Mouse (Mus musculus) thymus, postnatal 10 days (tissue): Measurements from ENCODE around the gene Tpst2.

Experiments
- DNase-seq, 2 experiments: peaks; one replicate each; pipeline ENCODE4 v3.0.0; 2021; ENCODE audit warnings: low spot score in 2 of 2

The Tpst2 gene

DNA sequence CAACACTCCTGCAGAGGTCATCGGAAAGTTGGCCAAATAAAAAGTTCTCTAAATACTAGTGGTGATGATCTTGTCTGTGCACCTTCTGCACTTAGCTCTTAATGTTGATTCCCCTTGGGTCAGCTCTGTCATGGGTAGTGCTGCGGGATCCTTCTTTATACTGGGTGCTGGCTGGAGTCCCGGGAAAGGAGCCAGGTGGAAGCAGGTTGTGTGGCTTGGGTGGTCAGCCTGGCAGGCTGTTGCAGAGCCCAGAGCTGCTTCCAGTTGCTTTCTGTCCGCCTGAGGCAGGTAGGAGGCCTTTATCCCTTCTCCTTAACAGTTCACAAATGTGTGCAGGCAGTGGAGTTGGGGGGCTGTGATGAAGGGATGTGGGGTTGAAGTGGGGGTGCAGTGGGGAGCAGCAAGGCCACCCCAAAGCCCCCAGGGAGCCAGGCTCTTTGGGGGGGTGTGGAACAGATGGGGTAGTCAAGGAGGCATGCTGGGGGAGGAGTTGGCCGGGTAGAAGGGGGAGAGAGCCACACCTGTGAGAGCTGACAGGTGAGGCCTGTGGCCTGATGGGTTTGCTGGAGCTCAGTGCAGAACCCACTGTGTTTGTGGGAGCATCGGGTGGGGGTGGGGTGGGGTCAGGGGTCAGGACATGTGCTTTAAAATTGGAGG, 5.8 kb downstream of the Tpst2 start:
- DNase-seq, result no peak

DNA sequence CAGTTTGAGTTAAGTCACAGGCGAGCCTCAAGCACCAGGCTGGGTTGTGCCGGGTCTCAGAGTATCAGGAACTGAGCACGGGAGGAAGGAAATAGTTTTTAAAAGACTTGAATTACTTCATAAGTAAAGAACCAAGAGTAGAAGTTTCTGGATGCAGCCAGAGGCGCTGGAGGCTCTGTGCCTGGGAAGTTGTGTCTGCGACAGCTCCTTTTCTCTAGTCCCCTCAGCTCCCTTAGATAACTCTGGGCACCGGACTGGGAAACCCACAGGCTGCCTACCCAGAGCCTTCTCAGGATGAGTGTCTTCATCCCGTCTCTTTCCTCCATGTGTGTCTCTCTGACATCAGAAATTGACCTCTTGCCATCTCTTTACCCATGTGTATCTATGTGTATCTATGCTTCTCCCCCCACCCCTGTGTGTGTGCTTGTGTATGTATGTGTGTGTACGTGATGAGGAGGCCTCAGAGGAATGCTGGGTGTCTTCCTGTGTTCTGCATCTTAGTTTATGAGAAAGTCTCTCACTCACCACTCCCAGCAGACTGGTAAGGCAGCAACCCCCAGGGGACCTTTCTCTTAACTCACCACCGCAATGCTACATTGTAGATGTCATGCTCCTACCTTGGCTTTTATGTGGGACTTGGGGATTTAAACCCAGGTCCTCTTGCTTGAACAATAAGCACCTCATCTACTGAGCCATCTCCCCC, 6.4 kb downstream of the Tpst2 start:
- no peak for DNase-seq

DNA sequence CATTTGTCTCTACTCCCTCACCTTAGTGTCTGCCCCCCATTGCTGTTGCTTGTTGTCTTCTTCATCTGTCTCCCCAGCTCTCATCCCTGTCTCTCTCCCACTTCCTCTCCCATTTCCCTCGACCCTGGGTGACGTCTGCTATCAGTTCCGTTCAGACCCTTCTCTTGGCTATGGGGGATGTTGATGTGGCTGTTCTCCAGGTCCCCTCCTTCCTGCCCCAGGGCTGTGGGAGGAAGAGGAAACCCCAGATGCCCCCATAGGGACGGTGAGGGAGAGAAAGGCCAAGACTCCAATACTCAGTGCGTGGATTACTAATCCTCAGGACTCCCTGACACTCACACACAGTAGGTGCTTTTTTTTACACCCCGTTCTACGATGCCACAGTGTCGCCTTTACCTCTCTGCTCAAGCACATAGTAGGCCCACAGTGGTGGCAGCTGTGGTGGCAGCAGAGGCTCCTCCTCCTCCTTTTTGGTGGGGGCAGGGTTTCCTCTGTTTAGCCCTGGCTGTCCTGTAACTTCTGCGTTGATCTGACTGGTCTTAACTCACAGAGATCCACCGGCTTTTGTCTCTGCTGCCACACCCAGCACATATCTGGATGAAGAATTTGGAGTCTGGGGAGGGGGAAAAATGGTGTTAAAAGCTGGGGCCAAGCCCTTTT, 7.2 kb downstream of the Tpst2 start:
- no peak for DNase-seq

DNA sequence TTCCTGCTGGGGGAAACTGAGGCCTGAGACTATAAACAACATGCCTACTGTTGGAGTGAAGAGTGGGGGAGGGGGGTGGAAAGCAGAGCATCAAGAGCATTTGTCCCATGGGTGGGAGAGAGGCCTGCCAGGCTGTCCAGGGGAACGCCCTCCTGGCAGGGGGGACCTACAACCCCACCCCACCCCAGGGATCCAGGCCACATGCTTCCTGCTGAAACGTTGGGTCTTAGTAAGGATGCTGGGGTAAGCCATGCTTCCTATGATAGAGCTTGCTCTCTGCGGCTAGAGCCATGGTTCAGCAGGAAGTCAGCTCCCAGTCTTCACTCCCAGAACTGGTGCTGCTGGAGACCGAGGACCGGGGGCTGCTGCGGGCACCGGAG, 7.7 kb downstream of the Tpst2 start:
- DNase-seq, result no peak

DNA sequence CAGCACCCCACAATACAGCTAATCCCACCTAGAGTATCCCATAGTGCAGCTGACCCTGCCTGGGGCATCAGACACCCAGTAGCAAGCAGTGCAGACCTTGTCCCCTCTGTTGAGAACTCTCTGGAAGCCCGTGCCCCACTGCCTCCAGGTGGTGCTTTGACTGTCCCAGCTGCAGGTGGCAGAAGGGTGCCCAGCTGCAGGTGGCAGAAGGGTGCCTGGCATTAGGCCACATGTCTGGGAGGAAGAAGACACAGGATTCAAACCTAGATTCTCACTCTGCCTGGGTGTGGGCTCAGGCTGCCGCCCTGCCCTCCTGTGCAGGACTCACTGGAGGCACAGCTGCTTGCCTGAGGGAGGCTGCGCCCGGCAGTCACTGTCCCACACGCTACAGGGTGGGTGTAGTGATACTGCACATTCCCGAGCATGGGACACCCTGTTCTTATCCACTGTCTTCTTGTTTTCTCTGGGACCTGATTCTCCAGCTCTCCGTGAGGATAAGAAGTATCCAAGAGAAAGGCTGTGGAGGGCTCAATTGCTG, 9.1 kb downstream of the Tpst2 start:
- peak; percentile 49 to 53 for DNase-seq

DNA sequence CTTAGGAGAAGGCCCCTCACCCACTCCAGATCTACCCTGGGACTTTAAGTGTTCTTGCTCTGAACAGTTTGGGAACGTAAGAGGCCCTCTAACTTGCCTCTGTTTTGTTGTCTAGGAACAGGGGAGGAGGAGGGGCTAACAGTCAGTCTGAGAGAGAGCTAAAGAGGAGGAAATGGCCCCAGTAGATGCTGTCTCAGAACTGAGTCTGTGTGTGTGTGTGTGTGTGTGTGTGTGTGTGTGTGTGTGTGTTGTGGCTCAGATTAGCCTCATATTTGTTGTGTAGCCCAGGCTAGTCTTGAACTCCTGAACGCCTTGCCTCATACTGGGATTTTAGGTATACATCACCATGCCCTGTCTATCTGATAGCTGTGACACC, 10.1 kb downstream of the Tpst2 start:
- DNase-seq, result peak in 1 of 2 experiments; percentile 37

DNA sequence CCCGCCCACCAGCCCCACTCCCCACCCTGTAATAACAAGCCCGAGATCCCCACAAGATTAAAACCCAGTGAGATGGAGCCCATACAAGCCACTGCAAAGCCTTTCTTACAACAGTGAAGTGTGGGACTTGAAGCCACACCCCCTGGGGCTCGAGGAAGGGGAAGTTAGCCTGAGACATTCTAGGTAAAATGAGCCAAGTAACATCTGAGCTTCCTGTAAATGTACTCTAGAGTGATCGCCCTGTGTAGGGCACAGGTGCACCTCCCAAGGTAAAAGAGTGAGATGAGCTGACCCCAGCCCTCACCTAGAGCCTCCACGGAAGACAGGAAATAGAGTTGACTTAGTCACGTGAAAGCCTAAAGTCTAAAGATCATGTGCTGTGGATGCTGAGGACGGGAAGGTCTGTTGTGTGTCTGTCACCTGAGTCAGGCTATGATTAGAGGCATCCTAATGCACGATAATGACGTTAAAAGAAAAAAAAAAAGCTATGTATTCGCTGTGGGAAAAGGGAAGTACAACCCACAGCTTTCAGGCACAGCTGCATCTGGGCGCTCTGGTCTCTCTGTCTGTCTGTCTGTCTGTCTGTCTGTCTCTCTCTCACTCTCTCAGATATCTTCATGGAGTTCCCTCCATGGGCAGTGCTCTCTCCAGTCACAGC, 10.6 kb downstream of the Tpst2 start:
- DNase-seq, result no peak

DNA sequence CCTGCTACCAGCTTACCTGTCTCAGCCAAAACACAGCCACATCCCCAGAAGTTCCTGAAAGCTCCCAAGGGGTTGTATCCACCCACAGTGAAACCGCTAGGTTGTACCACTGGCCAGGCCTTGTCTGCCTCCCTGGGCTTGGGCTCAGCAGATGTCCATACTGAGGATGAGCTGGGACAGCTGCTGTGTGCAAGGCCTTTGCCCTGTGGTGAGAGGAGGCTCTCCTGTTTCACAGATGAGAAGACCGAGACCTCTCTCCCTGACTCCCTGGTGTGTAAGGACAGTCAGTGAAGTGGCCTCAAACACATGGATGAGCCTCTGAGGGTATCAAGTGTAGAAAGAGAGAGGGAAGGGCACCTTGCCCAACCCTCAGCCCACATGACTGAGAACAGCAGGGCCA, 11.2 kb downstream of the Tpst2 start:
- no peak for DNase-seq

DNA sequence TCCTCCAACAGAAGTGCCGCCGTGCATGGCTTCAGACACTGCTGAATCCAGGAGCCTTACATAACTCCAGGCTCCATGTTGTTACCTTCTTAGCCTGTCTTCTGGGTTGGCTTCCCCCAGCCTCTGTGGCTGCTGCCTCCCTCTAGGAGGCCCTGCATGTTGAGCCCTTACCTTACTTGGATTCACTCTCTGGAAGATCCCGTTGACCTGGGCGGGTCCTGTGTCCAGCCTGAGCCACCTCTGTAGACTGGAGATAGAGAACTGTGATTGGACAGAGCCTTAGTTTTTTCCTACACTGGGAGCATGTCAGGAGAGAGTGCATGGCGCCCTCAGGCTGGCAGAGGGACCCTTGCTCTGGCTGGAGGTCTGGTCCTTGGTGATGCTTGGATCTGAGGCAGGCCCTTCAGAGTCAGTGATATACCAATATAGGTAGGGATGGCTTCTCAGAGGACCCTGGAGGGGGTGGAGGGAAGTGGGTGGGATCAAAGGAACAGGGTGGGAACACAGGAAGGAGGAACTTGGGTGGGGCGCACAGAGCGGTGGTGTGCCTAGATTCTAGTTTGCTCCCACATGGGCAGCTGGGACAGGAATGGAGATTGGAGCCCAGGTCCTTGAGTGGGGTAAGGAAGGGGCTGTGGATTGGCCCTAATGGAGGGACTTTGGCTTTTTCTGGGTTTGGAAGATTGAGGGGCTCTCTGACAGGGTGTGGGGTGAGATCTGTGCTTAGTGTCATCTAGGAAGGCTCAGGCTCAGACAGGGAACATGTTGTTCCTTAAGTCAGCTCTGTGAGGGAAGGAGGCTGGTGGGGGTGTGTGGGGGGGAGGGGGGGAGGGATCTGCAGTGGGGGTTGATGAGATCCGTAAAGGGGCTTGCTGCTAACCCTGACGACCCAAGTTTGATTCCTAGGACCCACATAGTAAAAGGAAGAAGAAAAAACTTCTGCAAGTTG, 12.0 kb downstream of the Tpst2 start:
- no peak for DNase-seq

DNA sequence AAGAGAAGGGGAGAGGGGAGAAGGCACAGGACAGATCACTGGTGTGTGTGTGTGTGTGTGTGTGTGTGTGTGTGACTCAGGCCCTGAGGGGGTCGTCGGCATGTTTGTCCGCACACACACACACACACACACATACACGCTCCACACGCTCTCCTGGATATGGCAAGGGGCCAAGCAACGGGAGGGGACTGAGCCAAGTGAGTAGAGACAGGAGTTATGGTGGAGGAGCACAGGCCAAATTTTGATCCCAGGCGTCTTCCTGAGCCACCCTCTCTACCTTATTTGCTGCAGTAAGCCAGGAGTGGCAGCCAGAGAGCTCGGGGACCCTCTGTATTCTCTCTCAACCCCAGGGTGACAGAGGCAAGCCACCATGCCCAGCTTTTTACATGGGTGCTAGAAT, 12.7 kb downstream of the Tpst2 start:
- DNase-seq, result no peak

DNA sequence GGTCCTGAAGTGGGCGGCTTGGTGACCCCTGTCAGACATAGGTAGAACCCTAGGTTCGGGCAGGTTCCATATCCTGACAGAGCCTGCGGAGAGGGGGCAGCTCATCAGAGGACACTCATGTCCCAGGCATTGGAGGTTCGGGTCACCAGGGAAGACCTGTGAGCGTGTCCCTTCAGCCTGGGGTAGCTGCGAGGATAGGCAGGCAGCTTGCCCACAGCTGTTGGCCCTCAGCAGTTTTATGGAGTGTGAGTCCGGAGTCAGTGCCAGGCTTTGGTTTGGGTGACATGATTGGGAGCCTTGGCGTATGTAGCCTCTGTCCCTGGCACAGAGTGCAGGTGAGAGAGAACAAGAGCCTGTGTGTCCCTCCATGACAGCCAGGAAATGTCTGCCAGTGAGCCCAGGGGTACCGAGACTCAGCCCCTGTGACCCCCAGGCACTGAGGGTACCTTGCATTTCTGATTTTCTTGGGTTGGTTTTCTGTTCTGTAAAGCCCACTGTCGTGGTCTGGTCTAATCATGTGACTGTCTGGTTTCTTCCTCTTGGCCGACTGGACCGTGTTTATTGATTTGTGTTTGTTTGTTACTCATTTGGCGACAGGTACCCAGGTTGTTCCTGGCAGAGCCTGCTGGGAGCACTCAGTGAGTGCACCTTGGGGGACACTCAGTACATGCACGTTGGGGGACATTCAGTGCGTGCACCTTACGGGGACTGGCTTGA, 13.5 kb downstream of the Tpst2 start:
- DNase-seq, result no peak

DNA sequence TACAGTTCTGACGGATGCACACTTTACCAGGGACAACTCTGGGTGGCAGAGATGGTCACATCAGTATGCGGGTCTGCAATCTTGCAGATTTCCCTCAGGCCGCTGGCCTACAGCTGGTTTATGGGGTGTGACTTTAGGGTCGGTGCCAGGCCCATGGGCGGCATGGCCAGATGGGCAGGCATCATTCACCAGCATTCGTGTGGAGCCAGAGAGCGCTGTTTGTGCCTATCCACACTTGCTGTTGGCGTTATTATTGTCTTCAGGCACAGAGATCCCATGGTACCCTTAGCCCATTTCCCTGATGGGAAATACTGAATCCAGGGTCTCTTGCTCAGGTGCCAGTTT, 14.0 kb downstream of the Tpst2 start:
- no peak for DNase-seq

DNA sequence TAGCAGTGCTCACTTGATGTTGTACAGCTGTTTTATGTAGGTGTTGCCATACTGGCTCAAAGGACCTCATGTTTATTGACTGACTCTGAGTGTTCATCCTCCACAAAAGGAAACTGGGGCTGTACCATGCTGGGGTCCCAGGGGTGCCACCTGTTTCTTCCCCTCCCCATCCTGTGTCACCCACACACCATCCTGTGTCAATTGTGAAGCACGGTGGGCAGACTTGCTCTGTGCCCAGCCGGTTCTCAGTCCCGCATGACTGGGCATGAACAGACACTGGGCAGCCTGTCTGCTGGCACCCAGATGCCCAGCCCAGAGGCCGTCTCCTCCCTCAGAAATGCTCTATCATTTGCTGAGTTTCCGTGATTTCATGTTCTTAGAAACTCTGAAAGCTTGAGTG, 15.4 kb downstream of the Tpst2 start:
- DNase-seq, result peak in 1 of 2 experiments; percentile 31

DNA sequence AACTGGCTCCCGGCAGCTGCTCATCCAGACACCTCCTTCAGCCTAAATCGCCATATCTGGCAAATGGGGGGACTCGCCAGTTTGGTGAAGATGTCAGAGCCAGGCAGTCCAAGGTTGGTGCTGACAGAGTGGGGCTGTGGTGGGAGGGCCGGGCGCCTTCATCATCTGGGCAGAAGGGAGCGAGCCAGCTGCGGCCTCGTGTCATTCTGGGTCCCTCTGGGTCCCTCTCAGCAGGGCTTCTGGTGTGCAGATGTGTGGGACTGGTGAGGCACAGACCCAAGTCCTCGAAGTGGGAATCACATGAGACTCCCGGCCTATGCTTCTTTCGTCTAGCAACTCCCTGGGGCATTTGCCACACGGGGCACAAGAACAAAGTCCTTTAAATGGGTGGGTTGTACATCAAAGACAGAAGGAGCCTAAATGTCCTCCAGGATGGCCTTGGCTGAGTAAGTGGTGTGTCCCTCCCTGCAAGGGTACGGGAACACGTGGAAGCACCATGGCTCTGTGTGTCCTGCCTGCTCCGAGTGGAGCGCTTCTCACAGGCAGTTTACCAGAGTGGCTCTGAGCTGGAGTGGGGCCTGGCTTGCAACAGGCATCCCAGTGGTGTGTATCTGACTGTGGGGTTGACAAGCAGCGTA, 16.0 kb downstream of the Tpst2 start:
- no peak for DNase-seq

DNA sequence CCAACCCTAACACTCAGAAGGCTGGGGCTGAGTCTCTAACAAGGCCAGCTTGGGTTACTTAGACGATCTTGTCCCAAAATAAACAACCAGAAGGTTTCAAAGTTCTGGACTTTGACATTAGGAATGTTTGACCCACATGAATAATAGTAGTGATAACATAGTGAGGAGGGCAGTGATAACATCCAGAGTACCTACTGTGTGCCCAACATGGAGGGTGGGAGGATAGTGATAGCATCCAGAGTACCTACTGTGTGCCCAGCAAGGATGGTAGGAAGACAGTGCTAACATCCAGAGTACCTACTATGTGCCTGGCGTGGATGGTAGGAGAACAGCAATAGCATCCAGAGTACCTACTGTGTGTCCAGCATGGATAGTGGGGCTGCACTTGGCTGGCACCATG, 17.3 kb downstream of the Tpst2 start:
- no peak for DNase-seq

DNA sequence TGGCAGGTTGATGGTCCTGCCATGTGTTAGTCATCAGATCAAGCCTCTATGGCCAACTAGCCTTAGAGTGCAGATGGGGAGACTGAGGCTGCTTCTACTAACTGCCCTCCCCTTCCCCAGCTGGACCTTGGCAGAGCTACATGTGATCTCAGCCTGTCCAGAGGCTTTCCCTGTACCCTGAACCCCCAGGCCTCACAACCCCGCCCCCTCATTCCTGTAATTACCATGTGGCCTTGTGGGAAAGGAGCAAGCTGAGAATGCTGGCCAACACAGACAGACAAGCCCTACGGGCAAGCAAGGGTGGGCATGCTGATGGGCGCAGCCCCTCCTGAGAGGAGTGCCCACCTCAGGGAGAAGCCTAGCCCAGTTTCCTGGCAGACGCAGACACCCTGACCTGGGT, 18.2 kb downstream of the Tpst2 start:
- no peak for DNase-seq

DNA sequence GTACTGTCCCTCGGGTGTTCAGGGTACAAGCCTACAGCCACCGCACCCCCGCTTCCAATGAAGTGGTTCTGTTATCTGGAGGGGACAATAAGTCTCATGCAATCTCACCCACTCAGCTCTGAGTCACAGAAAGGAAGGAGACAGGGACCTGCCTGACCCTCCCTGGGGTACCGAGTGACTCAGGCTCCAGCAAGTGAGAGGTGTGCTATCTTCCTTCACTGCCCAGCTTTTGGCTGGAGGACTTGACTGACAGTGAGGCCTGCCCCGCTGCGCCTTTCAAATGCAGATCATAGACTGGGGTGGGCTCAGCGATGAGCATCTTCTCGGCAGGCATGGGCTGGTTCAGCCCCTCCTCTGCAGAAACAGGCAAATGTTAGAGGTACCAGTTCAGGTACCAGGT, 18.7 kb downstream of the Tpst2 start:
- DNase-seq, result no peak

DNA sequence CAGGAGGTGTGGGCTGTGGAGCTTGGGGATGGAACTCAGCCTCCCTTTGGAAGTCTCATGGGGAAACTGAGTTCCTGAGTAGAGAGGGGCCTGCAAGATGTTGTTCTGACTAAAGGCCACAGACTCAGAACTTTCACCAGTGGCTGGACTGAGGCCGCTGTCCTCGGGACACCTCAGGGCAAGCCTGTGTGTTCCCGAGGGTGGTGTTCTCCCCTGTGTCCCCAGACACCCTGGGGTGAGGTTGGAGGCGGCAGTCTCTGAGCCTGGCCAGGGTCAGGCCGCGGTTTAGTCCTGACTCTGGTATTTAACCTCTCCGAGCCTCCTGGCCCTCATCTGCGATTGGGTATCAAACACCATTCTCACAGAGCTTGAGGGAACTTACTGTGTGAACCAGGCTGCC, 19.1 kb downstream of the Tpst2 start:
- DNase-seq, result no peak

DNA sequence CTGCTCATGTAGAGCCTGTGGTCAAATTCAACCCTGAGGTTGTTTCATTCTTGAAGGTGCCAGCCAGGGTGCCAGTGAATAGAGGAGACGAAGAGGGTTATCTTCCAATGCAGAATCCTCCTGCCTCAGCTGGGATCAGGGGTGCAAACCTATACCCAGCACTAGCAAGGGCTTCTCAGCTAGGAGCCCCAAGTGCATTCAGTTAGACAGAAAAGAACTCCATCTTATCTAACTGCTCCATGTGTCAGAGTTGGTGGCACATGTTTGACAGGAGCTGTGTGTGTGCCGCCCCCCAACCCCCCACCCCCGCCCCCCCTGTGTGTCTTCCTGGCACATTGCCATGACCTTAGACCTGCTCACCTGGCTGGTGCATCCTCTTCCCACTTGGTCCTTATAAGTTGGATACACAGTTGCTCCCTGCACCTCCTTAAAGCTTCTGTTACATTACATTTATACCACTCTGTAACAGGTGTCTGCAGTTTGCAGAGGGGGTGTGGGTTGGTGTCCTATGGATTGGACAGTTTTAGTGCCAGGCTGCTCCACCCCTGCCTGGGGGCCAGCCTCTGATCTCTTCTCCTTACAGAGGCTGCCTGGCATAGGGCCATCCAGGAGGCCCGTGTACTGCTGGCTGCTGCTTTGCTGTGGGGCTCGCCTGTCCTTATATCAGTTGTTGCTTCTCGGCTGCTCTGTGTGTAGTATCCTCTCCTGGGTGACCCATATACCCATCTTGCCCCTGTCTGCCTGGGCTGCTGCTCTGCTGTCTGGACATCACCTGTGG, 20.1 kb downstream of the Tpst2 start:
- DNase-seq, result no peak

DNA sequence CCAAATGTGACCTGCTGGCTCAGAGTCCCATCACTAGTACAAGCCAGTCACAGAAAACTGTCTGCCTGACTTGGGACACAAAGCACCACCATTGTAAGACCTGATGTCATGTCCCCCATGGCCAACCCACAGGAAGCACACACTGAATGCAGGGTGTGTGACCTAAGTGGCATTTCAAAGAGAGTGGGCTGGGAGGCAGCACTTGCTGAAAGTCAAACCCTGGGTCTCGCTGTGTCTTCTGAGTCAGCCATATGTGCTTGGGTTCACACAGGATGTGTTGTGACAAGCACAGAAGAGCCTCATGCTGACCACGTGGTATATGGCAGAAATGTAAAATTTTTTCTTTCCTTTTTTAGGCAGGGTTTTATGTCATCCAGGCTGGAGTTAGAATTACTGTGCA, 20.8 kb downstream of the Tpst2 start:
- DNase-seq, result no peak
